Comparison of ENCODE assay signal across 23 mouse cellular contexts in genomic region chr9:49851522-49851921, GRCm38 (mm10). TPM values are rescaled to one million over a fixed set of nuclear protein-coding genes. Genes with fewer than 3 reads are reported as not detected.
DNase-seq lines count a peak whose midpoint lies in the region; ATAC-seq and TF ChIP-seq lines count a peak whose summit lies in the region.
"Had no signal": no experiment of that assay in that cellular context is flagged by ENCODE, and none has a peak within 500 bp of the region (broad histone marks: within the 10 kb centered on the region; RNA-seq: fewer than 3 reads in every experiment).

No protein-coding gene starts in this region.

- H3K4me3 ChIP-seq in left cerebral cortex, adult 2 months = no peak overlapping the region
- H3K4me3 ChIP-seq: embryonic facial prominence, embryonic 15.5 days; erythroblast, embryonic 14.5 days; forebrain, embryonic 10.5 days; heart, embryonic 10.5 days; hindbrain, embryonic 12.5 days had no signal

- no peak overlapping the region for H3K27ac ChIP-seq in left cerebral cortex, adult 2 months
- H3K27ac ChIP-seq: embryonic facial prominence, embryonic 15.5 days; forebrain, embryonic 10.5 days; heart, embryonic 10.5 days; hindbrain, embryonic 12.5 days had no signal

- no peak for DNase-seq in frontal cortex, adult 2 months (ENCODE audit: extremely low spot score in 1 of 2, low spot score in 1 of 2)
- DNase-seq in left cerebral cortex, adult 11 months (ENCODE audit: low spot score) = peak; percentile 53
- DNase-seq in left cerebral cortex, adult 2 months (ENCODE audit: extremely low spot score in 1 of 2, low spot score in 2 of 2) = no peak
- peak; percentile 87 for DNase-seq in brain, adult 2 months (ENCODE audit: low read depth, low spot score)
- DNase-seq in telencephalon, adult 2 months (ENCODE audit: low read depth, low spot score) = peak; percentile 56
- no peak for DNase-seq in urinary bladder, postnatal 4 days (ENCODE audit: low spot score in 2 of 2)
- DNase-seq: adrenal gland, postnatal 14 days; cerebellum, postnatal 14 days; embryo, embryonic 11 days; gastrocnemius, postnatal 10 days; heart, adult 18-20 months; heart, postnatal 10 days; heart, postnatal 4 days had no signal

- no peak for TF ChIP-seq CTCF in left cerebral cortex, adult 2 months (IDR thresholded peaks at IDR 0.05)

- intact Hi-C loops in left cerebral cortex, adult 2 months (cut with DNase I) = no loop called here

- peak; percentile 72; the same call in 1 of the 2 replicates for ATAC-seq in frontal cortex, adult (ENCODE audit: low TSS enrichment)
- ATAC-seq: activated CD4-positive, CD25-positive, alpha-beta regulatory T cell, adult 4 months; forebrain, embryonic 14.5 days; Patski had no signal

RNA-seq across cellular contexts. Expression of gene Ncam1, which starts 52.8 kb away (rescaled TPM):
- 141 and 148 TPM in 2 replicates for polyA plus RNA-seq in frontal cortex, adult 2 months (2012; rRNA removed)
- 100 to 1,000 TPM; 270 to 291 TPM for total RNA-seq in left cerebral cortex, adult 2 months (2021)
- total RNA-seq: MEL had no signal

Comparison
In these comparisons a context has a peak if more than half of its experiments do, and no peak if none do; other contexts are left out.
1. DNase-seq: peak in left cerebral cortex, adult 11 months (single experiment), brain, adult 2 months (single experiment) and telencephalon, adult 2 months (single experiment); none in frontal cortex, adult 2 months (0 of 2), left cerebral cortex, adult 2 months (0 of 2) and urinary bladder, postnatal 4 days (0 of 2).